Mouse (Mus musculus) activated CD4-positive, CD25-positive, alpha-beta regulatory T cell, adult 4 months (primary cell): ENCODE data around the gene Ilk. TPM values are rescaled to one million over a fixed set of nuclear protein-coding genes. Genes with fewer than 3 reads are reported as not detected.
"Not testable (repeated sequence)": the region's sequence is repeated elsewhere in the genome, so short reads cannot be mapped to it uniquely, and the experiment has no call there.

Source experiments
- ATAC-seq: one replicate; pipeline ENCODE4 v1.8.0; 2017
- polyA plus RNA-seq, 2 experiments: library from polyadenylated mRNA; unstranded; fragments of 100-300 nt; shearing (Covaris generic); gene quantifications; one replicate each; pipeline ENCODE4 v1.2.1; 2017

Gene Ilk
- polyA plus RNA-seq: 100 to 1,000 TPM; 131 to 173 TPM

DNA sequence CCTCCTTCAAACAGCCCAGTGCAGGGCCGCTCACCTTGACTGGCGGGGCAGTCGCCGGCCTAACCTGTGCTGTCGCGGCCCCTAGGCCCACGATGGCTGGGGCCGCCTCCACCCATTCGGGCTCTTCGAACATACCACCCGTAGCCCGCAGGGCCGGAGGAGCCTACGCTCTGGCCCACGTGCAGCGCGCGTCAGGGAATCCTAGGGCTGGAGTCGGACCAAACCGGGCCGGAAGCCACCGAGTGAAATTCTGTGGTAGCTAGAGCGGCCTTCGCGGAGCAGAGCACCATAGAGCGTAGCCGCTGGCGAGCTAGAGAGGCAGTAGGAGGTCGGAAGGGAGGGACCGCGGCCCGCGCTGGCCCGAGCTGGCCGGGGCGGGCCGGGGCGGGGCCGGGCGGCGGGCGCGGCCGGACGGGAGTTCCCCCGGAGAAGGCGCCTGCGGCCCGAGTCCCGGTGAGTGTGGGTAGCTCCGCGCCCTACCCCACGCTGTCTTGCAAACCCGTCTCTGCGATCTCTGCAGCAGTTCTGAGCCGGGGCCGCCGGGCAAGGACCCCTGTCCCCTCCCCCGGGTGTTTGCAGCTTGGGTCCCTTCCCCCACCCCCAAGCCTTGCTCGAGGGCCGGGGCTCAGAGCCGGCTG, at the start of gene Ilk:
TSS of gene Ilk (plus strand) at position 329 of the 638 bp plus-strand sequence.
- peak; percentile 86 for ATAC-seq

DNA sequence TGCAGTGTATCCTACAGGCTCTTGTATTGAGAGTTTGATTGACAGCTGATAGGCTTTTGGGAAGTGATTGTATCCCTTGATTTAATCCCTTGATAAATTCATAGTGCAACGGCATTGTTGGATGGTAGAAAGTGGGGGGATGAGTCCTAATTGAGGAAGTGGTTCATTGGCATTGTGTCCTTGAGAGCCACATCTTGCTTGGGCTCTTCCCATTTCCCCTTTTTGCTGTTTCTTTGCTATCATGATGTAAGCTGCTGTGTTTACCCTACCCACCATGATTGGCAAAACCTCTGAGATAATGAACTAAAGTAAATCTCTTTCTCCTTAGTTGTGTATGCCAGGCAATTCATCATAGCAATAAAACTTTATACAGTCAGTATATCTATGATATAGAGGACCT, 45.5 kb upstream of the Ilk start:
- no peak for ATAC-seq

DNA sequence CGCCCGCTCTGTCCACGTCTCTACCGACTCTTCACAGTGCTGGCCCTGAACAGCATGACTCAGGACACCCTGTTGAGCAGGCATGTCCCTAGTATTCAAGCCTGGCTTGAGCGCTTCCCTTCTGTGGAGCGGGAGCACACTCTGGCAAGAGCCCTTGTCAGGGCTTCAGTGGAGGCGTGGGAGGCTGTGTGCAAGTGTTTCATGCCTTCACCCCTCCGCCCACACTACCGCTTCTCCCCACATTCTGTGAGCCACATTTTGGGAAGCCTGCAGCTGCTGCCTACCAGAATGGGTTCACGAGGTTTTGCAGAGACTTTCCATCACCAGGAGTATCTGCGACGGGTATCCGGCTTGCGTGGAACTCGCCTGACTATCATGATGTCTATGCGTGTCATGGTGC, 33.2 kb upstream of the Ilk start:
- ATAC-seq: no peak

- no peak for ATAC-seq
Observed at GRCm38 (mm10) chr7:105703816-105704215, 32.6 kb upstream of the Ilk start.

DNA sequence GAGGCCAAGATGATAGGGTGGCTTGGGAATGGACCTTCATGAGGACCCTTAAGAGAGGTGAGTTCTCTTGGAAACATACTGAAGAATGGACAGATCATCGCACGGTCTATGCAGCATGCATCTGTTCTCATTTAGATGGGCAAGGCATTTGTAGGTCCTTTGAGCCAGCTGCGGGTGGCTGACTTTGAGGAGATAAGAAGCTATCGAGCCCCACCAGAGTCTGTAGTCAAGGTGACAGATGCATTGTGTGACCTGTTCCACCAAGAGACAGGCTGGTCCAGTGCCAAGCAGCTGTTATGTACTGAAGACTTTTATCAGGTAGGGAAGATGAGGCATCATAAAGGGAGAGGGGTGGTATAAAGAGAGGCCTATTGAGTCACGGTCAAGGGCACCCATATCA, 27.7 kb upstream of the Ilk start:
- ATAC-seq: no peak

- no peak for ATAC-seq
Observed at GRCm38 (mm10) chr7:105715366-105715765, 21.0 kb upstream of the Ilk start.

DNA sequence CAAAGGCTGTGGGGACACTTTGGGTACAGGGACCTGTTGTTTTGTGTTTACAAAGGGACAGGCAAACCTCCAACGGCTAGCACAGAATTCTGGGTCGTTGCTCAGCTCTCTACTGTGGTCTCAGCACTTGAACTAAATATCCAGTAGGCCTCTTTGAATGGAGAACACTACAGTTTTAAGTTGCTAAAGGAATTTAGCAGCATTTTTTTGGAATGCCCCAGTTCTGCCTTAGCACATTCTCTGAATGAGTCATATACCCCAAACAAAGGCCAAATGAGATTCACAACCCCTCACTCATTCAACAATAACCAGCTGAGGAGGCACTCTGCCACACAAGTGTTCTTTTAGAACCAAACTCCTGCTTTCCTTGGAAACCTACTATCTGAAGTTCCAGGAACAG, 14.5 kb upstream of the Ilk start:
- no peak for ATAC-seq

DNA sequence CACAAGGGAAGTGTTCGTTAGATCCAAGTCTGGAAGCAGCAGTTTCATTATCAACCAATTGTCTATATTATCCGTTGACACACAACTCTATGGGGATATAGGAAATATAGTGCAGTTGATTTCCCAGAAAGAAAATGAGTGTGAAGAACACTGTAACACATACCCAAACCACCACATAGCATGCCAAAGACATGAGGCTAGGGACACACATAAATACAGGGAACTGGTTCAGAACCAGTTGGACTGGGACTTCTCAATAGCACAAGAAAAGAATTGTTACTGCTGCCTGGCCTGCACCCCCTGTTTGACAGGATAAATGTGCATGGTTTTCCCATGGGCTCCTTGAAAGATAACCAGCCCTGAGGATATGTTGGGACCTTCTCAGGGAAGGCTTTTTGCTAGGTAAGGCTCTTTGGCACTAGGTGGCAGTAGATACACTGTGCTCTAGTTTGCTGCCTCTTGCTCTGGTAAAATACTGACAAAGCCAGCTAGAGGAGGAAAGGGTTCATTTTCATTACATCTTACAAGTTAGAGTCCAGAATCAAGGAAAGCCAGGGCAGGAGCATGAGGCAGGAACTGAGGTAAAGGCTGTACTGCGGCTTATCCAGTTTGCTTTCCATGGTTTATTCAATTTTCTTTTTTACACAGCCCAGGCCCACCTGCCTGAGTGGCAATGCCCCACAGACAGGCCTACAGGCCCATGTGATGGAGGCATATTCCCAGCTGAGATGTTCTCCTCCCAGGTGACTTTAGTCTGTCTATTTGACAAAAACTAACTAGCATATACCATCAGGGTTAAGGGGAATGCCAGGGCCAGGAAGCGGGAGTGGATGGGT, 10.0 kb upstream of the Ilk start:
- peak; percentile 96 for ATAC-seq

GRCm38 (mm10) chr7:105726980-105727325, 9.4 kb upstream of the Ilk start:
- no peak for ATAC-seq

GRCm38 (mm10) chr7:105728701-105729428, 7.5 kb upstream of the Ilk start:
- ATAC-seq: no peak

DNA sequence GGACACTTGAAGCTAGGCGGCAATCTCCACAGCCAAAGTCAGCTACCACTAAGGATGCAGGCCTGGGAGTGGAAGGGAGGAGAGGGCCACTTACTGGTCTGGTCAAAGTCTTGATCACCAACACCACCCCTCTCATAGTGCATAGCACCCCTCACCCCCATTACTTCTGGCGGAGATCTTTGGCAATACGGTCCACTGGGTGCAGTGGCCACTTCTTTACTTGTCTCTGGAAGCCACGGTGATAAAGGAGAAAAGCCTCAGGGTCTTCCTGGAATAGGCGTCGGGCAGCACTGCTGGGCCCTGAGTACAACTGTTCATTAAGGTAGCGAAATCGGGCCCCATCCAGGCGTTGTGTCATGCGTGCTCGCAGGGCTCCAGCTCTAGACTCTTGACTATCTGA, 2.6 kb upstream of the Ilk start:
- ATAC-seq: no peak

DNA sequence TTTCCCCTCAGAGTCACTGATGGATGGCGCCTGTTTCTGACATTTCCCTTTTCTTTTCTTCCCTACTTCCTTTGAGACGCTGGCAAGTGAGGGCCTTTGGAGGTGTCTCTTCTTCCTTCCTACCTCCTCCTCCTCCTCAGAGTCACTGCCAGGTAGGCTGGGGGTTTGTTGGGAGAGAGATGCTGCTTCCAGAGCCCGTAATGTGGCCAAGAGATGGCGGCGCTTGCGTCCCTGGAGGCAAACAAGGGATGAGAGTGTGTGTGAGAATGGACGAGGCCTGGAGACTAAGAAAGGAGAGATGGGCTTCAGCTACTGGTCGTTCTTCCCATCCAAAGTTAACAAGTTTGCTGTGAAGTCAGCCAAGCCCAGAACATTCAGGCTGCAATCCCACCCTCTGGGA, 1.6 kb upstream of the Ilk start:
- ATAC-seq: no peak

DNA sequence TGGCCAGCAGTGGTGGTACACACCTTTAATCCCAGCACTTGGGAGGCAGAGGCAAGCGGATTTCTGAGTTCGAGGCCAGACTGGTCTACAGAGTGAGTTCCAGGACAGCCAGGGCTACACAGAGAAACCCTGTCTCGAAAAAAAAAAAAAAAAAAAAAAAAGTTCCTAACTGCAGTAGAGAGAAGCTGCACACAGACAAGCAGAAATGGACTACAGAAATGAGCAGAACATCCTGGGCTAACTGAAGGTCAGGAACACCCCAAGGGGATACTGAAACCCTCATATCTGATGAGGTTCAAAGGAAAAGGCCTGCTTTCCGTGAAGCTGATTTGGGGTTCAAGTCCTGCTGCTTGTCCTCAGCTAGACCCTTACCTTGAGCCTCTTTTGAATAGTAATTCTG, 928 bp upstream of the Ilk start:
- not testable (repeated sequence) for ATAC-seq

GRCm38 (mm10) chr7:105736911-105737521, 624 bp downstream of the Ilk start, which contains the start of gene Rrp8:
TSS of gene Rrp8 (minus strand) at chr7:105737385.
- ATAC-seq: peak; percentile 28

DNA sequence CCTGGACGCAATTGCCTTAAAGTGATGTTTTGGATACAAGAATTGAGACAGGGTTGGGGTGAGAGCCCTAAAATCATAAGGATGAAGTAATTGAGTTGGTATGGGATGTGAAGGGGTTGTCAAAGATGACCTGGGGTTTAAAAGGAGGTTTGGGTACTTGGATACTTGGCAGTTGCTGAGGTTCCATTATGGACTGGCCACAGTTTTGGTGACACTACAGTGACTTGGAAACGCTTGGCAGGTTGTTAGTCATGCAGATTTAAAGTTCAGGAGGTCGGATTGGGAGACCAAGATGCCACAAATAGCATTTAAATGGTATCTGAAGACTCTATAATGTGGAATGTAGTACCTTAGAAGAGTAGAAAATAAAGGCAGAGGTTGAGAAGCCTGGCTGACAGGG, 1.3 kb downstream of the Ilk start:
- ATAC-seq: no peak

DNA sequence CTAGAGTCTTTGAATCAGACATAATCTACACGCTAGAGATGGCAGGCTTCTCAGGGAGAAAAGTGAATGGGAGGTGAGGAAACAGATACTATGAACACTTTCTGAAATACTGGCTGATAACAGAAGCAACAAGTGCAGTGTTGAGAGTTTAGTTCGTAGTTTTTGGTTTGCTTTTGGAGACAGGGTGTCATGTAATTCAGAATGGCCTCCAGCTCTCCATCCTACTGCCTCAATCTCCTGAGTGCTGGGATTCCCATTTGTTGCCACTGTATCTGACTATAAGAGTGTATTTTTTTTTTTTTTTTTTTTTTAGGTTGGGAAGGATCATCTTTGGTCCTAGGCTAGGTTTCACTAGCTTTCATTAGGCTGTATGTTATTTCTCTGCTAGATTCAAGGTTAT, 1.9 kb downstream of the Ilk start:
- ATAC-seq: no peak

GRCm38 (mm10) chr7:105738948-105739347, 2.6 kb downstream of the Ilk start:
- no peak for ATAC-seq

- ATAC-seq: no peak
Observed at GRCm38 (mm10) chr7:105740089-105740795, 3.9 kb downstream of the Ilk start.

GRCm38 (mm10) chr7:105740851-105741250, 4.5 kb downstream of the Ilk start:
- no peak for ATAC-seq

DNA sequence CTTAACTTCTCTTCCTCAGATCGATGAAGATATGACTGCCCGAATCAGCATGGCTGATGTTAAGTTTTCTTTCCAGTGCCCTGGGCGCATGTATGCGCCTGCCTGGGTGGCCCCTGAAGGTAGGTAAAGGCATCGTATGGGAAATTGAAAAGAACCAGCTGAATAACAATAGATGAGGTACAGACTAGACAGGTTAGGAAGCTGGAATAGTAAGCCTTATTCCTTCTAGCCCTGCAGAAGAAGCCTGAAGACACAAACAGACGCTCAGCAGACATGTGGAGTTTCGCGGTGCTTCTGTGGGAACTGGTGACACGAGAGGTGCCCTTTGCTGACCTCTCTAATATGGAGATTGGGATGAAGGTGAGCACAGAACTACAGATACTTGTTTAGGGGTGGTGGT, 5.6 kb downstream of the Ilk start:
- no peak for ATAC-seq

DNA sequence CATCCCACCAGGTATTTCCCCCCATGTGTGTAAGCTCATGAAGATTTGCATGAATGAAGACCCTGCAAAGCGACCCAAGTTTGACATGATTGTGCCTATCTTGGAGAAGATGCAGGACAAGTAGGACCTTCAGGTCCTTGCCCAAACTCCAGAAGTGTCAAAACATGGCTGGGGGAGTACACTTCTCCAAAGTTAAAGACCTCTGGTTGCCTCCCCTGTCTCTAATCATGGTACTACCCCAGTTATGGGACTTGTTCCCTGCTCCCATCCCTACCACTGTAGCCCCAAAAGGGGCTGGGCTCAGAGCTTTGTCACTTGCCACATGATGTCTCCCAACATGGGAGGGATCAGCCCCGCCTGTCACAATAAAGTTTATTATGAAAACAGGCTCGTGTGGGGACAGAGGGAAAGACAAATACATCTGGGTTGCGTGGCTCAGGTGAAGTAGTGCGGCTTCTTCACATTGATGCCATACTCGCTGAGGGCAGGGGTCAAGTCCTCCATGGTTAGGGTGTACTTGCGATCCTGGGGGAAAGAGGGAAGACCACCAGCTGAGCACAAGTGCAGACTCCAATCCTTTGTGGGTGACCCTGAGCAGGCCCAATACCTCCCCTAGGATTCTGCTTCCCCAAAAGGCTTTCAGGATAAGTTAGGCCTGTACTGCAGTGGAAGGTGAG, 6.3 kb downstream of the Ilk start:
- not testable (repeated sequence) for ATAC-seq
